Mouse (Mus musculus): ENCODE measurements around the gene Hs6st1. TPM values are rescaled to one million over a fixed set of nuclear protein-coding genes. Genes with fewer than 3 reads are reported as not detected.
A peak's percentile ranks its signal among the peaks of the same experiment; 100 is the strongest.

The Hs6st1 gene
- polyA plus RNA-seq, 1 experiment from 2014 or later = 24.1 TPM

GRCm38 (mm10) chr1:36066216-36066980, 1.8 kb upstream of the Hs6st1 start:
- WGBS = 89% methylated on average over 6 of the region's 6 CpGs
- peaks cover 54% of the 10 kb centered on the region for H3K4me1 ChIP-seq
- ATAC-seq (ENCODE audit: low FRiP score) = no peak
- no peak overlapping the region for H3K27ac ChIP-seq (replicated peaks)
- no peak overlapping the region for H3K4me2 ChIP-seq
- no peaks in the 10 kb centered on the region for H3K9me3 ChIP-seq (replicated peaks)
- H3K9ac ChIP-seq (replicated peaks) = no peak overlapping the region
- no peaks in the 10 kb centered on the region for H3K27me3 ChIP-seq (replicated peaks)
- no peaks in the 10 kb centered on the region for H3K36me3 ChIP-seq
- no peak overlapping the region for H3K4me3 ChIP-seq (replicated peaks)

GRCm38 (mm10) chr1:36067201-36067600, 999 bp upstream of the Hs6st1 start:
- no peak for ATAC-seq (ENCODE audit: low FRiP score)
- H3K4me1 ChIP-seq = peaks cover 62% of the 10 kb centered on the region
- WGBS = 81% methylated on average over 4 of the region's 4 CpGs
- H3K4me2 ChIP-seq = no peak overlapping the region; the same call in 1 of the 2 replicates
- no peak overlapping the region for H3K9ac ChIP-seq (replicated peaks)
- no peaks in the 10 kb centered on the region for H3K9me3 ChIP-seq (replicated peaks)
- no peaks in the 10 kb centered on the region for H3K36me3 ChIP-seq
- H3K27me3 ChIP-seq (replicated peaks) = no peaks in the 10 kb centered on the region
- no peak overlapping the region for H3K4me3 ChIP-seq (replicated peaks)
- no peak overlapping the region for H3K27ac ChIP-seq (replicated peaks)

- H3K27ac ChIP-seq (replicated peaks) = 0 out of 2 replicates have a peak overlapping the region, but pooled peaks have one; percentile 49
Observed at GRCm38 (mm10) chr1:36067611-36068010, 589 bp upstream of the Hs6st1 start.

GRCm38 (mm10) chr1:36068531-36069120, 426 bp downstream of the Hs6st1 start:
- peak overlapping the region; percentile 79 for H3K9ac ChIP-seq (replicated peaks)

More at GRCm38 (mm10) chr1:36067611-36068010, 589 bp upstream of the Hs6st1 start:
- H3K9ac ChIP-seq (replicated peaks) = peak overlapping the region; percentile 55
- peaks cover 66% of the 10 kb centered on the region for H3K4me1 ChIP-seq
- no peaks in the 10 kb centered on the region for H3K9me3 ChIP-seq (replicated peaks)
- H3K36me3 ChIP-seq = no peaks in the 10 kb centered on the region
- ATAC-seq (ENCODE audit: low FRiP score) = 0 out of 2 replicates have a peak, but pooled peaks have one; percentile 0
- WGBS = 22% methylated on average over 12 of the region's 12 CpGs
- no peaks in the 10 kb centered on the region for H3K27me3 ChIP-seq (replicated peaks)
- H3K4me3 ChIP-seq (replicated peaks) = peak overlapping the region; percentile 88
- H3K4me2 ChIP-seq = peak overlapping the region; percentile 87

GRCm38 (mm10) chr1:36069291-36069771, 1.1 kb downstream of the Hs6st1 start:
- WGBS = under 1% methylated on average over 13 of the region's 13 CpGs
- no peaks in the 10 kb centered on the region for H3K9me3 ChIP-seq (replicated peaks)
- H3K27ac ChIP-seq (replicated peaks) = peak overlapping the region; percentile 91; the same call in 1 of the 2 replicates
- H3K9ac ChIP-seq (replicated peaks) = peak overlapping the region; percentile 79
- no peak for ATAC-seq (ENCODE audit: low FRiP score)
- H3K27me3 ChIP-seq (replicated peaks) = no peaks in the 10 kb centered on the region
- H3K4me3 ChIP-seq (replicated peaks) = peak overlapping the region; percentile 88
- H3K4me1 ChIP-seq = peaks cover 69% of the 10 kb centered on the region
- no peaks in the 10 kb centered on the region for H3K36me3 ChIP-seq
- peak overlapping the region; percentile 87 for H3K4me2 ChIP-seq

More at GRCm38 (mm10) chr1:36068531-36069120, 426 bp downstream of the Hs6st1 start:
- Histone ChIP-seq H3K4me2 (peak overlapping the region; percentile 87), H3K27ac (replicated peaks) (peak overlapping the region; percentile 91), H3K27me3 (replicated peaks) (no peaks in the 10 kb centered on the region), H3K9me3 (replicated peaks) (no peaks in the 10 kb centered on the region), H3K4me3 (replicated peaks) (peak overlapping the region; percentile 88), H3K4me1 (peaks cover 71% of the 10 kb centered on the region), H3K36me3 (no peaks in the 10 kb centered on the region)
- WGBS = under 1% methylated on average over 76 of the region's 76 CpGs
- peak; percentile 56 for ATAC-seq (ENCODE audit: low FRiP score)

GRCm38 (mm10) chr1:36070190-36070589, 2.0 kb downstream of the Hs6st1 start:
- Histone ChIP-seq H3K27ac (replicated peaks) (no peak overlapping the region), H3K9me3 (replicated peaks) (no peaks in the 10 kb centered on the region), H3K4me1 (peaks cover 70% of the 10 kb centered on the region), H3K9ac (replicated peaks) (peak overlapping the region; percentile 79), H3K36me3 (no peaks in the 10 kb centered on the region), H3K4me2 (peak overlapping the region; percentile 87), H3K27me3 (replicated peaks) (no peaks in the 10 kb centered on the region), H3K4me3 (replicated peaks) (peak overlapping the region; percentile 88)
- WGBS = 44% methylated on average over 6 of the region's 6 CpGs
- ATAC-seq (ENCODE audit: low FRiP score) = no peak

- Histone ChIP-seq H3K36me3 (no peaks in the 10 kb centered on the region), H3K4me3 (replicated peaks) (peak overlapping the region; percentile 88), H3K9me3 (replicated peaks) (no peaks in the 10 kb centered on the region), H3K27ac (replicated peaks) (no peak overlapping the region), H3K4me1 (peaks cover 70% of the 10 kb centered on the region), H3K9ac (replicated peaks) (peak overlapping the region; percentile 79), H3K27me3 (replicated peaks) (no peaks in the 10 kb centered on the region), H3K4me2 (peak overlapping the region; percentile 87)
- 47% methylated on average over 3 of the region's 3 CpGs for WGBS
- ATAC-seq (ENCODE audit: low FRiP score) = no peak
Observed at GRCm38 (mm10) chr1:36070740-36071139, 2.5 kb downstream of the Hs6st1 start.

- 72% methylated on average over 7 of the region's 7 CpGs for WGBS
- Histone ChIP-seq H3K36me3 (no peaks in the 10 kb centered on the region), H3K9me3 (replicated peaks) (no peaks in the 10 kb centered on the region), H3K4me3 (replicated peaks) (peak overlapping the region; percentile 88), H3K4me1 (peaks cover 72% of the 10 kb centered on the region), H3K4me2 (peak overlapping the region; percentile 87), H3K27ac (replicated peaks) (no peak overlapping the region), H3K9ac (replicated peaks) (peak overlapping the region; percentile 79), H3K27me3 (replicated peaks) (no peaks in the 10 kb centered on the region)
- ATAC-seq (ENCODE audit: low FRiP score) = no peak
Observed at GRCm38 (mm10) chr1:36071176-36071575, 3.0 kb downstream of the Hs6st1 start.

GRCm38 (mm10) chr1:36071611-36072010, 3.4 kb downstream of the Hs6st1 start:
- no peaks in the 10 kb centered on the region for H3K27me3 ChIP-seq (replicated peaks)
- WGBS = 91% methylated on average over 3 of the region's 3 CpGs
- no peak overlapping the region for H3K27ac ChIP-seq (replicated peaks)
- H3K4me2 ChIP-seq = peak overlapping the region; percentile 87
- H3K9me3 ChIP-seq (replicated peaks) = no peaks in the 10 kb centered on the region
- peaks cover 77% of the 10 kb centered on the region for H3K4me1 ChIP-seq
- H3K9ac ChIP-seq (replicated peaks) = peak overlapping the region; percentile 79; the same call in 1 of the 2 replicates
- H3K36me3 ChIP-seq = no peaks in the 10 kb centered on the region
- no peak for ATAC-seq (ENCODE audit: low FRiP score)
- H3K4me3 ChIP-seq (replicated peaks) = peak overlapping the region; percentile 88

- Histone ChIP-seq H3K4me2 (peak overlapping the region; percentile 87), H3K36me3 (no peaks in the 10 kb centered on the region), H3K9me3 (replicated peaks) (no peaks in the 10 kb centered on the region), H3K27ac (replicated peaks) (no peak overlapping the region), H3K4me3 (replicated peaks) (peak overlapping the region; percentile 88), H3K9ac (replicated peaks) (no peak overlapping the region), H3K27me3 (replicated peaks) (no peaks in the 10 kb centered on the region), H3K4me1 (peaks cover 86% of the 10 kb centered on the region)
- WGBS = 59% methylated on average over 11 of the region's 11 CpGs
- no peak for ATAC-seq (ENCODE audit: low FRiP score)
Observed at GRCm38 (mm10) chr1:36072588-36073556, 4.7 kb downstream of the Hs6st1 start.

- Histone ChIP-seq H3K9ac (replicated peaks) (no peak overlapping the region), H3K4me2 (peak overlapping the region; percentile 87), H3K4me1 (peaks cover 90% of the 10 kb centered on the region), H3K4me3 (replicated peaks) (peak overlapping the region; percentile 88; the same call in 1 of the 2 replicates), H3K27me3 (replicated peaks) (no peaks in the 10 kb centered on the region), H3K36me3 (0 out of 2 replicates have a peak, but pooled peaks cover 2% of the 10 kb centered on the region), H3K27ac (replicated peaks) (no peak overlapping the region), H3K9me3 (replicated peaks) (no peaks in the 10 kb centered on the region)
- WGBS = 68% methylated on average over 8 of the region's 8 CpGs
- no peak for ATAC-seq (ENCODE audit: low FRiP score)
Observed at GRCm38 (mm10) chr1:36073566-36073965, 5.4 kb downstream of the Hs6st1 start.

All from neural tube, embryonic 15.5 days (tissue).